Mouse (Mus musculus) small intestine, adult 10 weeks (tissue): Measurements from ENCODE around the gene Stra6l. TPM values are rescaled to one million over a fixed set of nuclear protein-coding genes. Genes with fewer than 3 reads are reported as not detected.

Source experiments
- polyA plus RNA-seq: library from polyadenylated mRNA; stranded (reverse); fragments of 350-450 nt; fragmentation: Illumina TruSeq; extraction: RNeasy Lipid Tissue Mini Kit (QIAGEN cat#74804); gene quantifications from one replicate; pipeline ENCODE4 v1.2.3, GENCODE M21; 2014; ENCODE audit warnings: low replicate concordance

Stra6l gene
- 7.2 TPM for polyA plus RNA-seq

DNA sequence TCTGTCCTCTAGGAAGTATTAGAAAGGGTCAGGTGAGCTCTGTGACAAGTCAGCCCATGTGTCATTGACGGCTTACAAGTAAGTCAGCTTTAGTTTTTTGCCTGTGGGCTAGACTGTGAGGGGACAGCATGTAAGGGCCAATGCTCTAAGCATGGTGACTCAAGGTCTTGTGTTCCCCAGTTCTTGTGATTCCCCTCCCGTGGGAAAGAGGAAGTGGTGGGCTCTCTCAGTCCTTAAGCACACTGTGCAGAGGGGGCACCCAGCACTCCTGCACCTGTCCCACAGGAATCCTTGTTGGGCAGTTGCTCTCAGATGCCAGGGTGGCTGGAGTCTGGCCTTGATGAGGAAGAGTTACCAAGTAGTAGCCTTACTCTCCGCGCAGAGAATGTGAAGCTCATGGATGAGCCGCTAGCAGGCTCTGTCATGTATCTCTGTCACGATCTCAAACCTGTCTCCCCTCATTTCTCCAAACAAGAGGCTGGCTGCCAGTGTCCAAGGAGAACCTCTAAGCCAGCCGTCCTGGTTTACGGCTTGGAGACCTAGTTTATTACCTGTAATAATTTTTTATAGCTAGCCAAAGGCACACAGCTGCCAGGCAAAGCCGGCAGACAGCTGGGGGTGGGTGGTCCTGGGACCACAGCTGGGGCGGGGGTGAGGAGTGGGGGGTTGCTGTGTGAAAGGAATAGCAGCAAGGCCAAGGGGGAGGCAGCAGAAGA lies at the start of gene Stra6l:
Gene Stra6l (plus strand): TSS at position 556 of the 716 bp plus-strand sequence.

DNA sequence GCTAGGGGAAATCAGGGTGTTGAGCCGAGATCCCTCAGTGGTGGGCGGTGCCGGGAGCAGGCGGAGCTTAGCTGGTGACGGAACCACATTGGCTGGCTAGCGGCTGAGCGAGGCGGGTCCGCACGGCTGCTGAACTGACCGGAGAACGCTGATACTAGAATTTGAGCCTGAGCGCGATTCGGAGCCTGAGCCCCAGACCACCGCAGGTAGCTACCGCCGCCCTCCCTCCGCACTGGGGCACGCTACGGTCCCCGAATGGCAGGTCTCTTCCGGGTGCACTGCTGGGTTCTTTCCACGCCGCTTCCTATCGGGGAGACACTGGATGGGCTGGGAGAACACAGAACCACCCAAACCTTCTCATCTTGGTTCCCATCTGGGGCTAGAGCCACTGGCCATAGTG lies 49.5 kb upstream of the Stra6l start, which contains the start of gene Aldh1b1:
Gene Aldh1b1 (plus strand): TSS at position 59 of the 400 bp plus-strand sequence.

GRCm38 (mm10) chr4:45826275-45827040 lies 22.0 kb upstream of the Stra6l start, which contains the start of gene Igfbpl1:
Gene Igfbpl1, minus strand, starts transcription at chr4:45826923.

GRCm38 (mm10) chr4:45890066-45890761 lies 41.8 kb downstream of the Stra6l start, which contains the start of gene Ccdc180:
Gene Ccdc180, plus strand, starts transcription at chr4:45890303.

Other genes with a start within 250 kb of the Stra6l start
- 14.3 TPM for gene Aldh1b1, start 49.6 kb upstream of the Stra6l start, polyA plus RNA-seq
- not detected for gene Igfbpl1, start 21.7 kb upstream of the Stra6l start, polyA plus RNA-seq
- not detected for gene Ccdc180, start 41.6 kb downstream of the Stra6l start, polyA plus RNA-seq
- 95.4 TPM for gene Tdrd7, start 116.7 kb downstream of the Stra6l start, polyA plus RNA-seq
- gene Tmod1, start 190.3 kb downstream of the Stra6l start, polyA plus RNA-seq = 6.9 TPM